Mouse (Mus musculus): ENCODE measurements at regions not wholly inside any gene's neighbourhood (a gene's known extent, or its start where the extent isn't known, plus 50 kb on each side); places are given as distances from the start of the nearest gene placed in this dataset.
A peak's percentile ranks its signal among the peaks of the same experiment; 100 is the strongest.

DNA sequence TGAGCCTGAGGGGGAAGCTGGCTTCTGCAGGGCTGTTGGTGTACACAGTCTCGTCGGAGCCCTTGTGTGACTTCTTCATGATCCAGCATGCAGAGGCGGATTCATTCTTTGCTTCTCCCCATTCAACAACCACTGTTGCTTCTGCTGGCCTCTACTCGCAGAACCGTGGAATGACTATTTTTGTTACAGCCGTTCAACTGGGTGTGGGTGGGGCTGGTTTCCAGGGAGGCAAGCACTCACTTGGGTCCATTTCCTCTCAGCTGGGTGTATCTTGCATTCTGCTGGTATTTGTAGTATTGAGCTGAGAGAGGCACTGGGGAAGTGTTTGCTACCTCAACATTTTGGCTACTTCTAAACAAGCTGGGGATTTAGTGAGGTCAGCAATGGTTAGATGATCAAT lies 197.3 kb upstream of the Klhl29 start:
- no peak for DNase-seq (ENCODE audit: low read depth, low spot score)

DNA sequence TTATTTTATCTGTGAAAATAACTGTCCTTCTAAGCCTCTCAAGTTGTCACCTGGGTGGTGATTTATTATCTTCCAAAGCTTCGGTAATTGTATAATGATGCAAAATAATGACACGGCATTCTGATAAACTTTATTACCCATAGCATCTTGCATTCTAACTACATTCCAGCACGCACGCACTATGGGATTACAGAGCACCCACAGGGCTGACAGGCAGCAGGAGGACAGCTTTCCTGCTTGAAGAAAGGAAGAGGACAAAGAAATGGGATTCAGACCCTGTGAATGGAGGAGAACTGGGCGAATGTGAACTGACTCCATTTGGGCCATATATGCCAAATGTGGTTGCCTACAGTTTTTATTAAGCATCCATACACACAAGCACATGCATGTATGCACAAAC lies 193.5 kb upstream of the Klhl29 start:
- DNase-seq (ENCODE audit: low read depth, low spot score): no peak

DNA sequence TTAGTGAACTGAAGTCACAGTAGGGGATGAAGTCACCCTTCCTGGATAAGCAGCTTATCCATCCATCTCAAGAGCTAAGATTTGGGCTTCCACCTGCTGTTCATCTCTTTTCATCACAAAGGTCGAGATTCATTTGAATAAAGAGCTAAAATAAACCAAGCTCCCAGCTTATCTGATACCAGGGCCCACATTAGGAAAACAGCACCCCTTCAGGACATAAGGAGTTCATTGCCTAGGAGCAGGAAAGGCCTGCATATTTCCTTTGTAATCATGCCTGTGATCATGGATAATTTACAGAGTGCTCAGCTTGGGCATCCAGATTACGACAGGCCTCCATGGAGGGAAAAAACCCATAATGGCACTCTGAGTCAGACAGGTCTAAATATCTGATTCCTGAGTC lies 190.7 kb upstream of the Klhl29 start:
- no peak for DNase-seq (ENCODE audit: low read depth, low spot score)

DNA sequence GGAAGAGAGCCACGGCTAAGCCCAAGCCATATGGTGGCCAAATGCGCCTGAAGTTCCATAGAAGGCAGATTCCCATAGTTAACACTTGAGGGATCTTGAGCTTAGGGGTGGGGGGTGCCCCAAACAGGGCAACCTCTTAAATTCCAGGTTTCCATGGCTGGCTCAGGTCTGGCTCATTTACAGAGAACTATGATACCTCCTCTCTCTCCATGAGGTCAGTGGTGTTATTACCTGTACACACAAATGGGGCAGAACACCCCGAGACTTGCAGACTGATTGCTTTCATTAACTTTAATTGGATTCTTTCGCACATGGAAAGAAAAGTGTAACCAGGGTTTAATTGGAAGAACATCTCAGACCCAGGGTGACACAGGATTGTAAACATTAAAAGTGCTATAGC lies 177.1 kb upstream of the Klhl29 start:
- no peak for DNase-seq (ENCODE audit: low read depth, low spot score)

DNA sequence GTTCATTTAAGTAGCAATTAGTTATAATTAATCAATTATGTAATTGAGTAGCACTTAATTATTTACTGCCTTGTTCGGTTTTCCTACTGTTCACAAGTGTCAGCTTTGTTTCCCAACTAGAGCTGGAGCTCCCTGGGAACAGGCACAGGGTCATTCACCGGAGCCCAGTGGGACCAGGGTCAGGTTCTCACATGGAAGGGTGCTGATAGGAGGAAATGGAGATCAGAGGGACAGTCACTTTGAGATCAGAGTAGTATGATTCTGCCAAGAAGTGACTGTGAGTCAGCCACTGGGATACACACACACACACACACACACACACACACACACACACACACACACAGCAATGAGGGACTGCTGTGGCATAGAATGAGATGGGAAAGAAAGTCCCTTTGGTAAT lies 176.4 kb upstream of the Klhl29 start:
- DNase-seq (ENCODE audit: low read depth, low spot score): no peak

DNA sequence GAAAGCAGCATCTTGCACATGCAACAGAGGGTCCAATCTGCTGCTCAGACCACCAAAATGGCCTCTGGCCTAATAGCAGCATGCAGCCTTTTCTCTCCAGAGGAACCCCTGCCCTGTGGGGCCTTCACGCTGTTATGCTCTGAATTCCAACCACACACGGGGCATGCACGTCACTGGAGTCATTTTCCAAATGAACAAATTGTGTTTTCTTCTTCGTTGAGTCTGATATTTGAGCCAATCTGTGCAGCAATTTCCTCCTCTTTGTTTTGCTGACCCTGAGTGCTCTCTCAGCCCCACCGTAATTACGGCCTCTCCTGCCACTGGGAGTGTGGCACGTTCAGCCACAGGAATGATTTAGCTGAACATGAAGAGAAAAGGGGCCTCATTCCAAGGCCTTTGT lies 174.3 kb upstream of the Klhl29 start:
- DNase-seq (ENCODE audit: low read depth, low spot score): peak; percentile 3

DNA sequence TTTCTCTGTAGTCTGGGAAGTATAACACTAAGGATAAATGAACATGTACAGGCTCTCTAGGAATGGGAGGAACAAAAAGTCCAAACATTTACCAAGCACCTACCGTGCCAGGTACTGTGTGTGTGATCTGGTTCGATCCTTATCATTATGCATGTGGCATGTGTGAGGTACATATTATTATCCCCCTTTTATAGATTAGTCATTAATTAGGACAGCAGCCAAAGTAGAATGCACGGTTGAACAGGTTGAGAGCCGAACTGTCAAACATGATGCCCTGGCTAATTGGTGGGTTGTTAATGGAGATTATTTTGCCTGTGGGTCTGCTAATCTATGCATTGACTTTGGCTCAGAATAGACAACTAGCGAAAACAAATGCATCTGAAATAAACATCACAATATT lies 172.2 kb upstream of the Klhl29 start:
- DNase-seq (ENCODE audit: low read depth, low spot score): no peak

DNA sequence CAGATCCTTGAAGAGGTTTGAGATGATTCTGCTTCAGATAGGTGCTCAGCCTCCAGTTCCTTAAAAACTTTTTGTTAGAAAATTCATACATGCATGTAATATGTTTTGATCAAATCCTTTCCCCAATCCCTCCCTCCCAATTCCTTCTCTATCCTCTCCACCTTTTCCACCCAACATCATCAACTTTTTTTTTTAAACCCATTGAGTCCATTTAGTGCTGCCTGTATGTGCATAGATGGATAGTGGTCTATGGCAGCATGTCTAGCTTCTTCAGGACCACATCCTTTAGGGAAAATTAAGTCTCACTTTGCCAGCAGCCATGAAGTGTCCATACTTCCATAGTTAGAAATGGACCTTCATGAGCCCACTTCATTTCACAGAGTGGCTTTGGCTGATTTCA lies 167.2 kb upstream of the Klhl29 start:
- no peak for DNase-seq (ENCODE audit: low read depth, low spot score)

DNA sequence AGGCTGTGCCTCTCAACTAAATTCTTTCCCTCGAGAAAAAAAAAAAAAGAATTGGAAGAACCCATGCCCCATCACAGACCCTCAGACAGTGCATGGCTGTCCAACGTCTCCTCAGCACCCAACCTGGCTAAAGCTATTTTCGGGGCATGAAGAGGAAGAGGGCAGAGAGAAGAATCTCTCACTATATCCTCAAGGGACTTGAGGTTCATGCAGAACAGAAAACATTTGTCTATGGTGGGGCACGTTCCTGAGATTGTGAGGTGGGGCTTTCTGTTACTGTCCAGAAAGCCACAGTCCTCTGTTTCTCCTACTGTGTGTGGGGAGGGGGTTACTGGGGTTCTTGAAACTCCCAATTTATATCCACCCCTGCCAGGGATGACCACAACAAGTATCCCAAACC lies 120.8 kb upstream of the Klhl29 start:
- no peak for DNase-seq (ENCODE audit: low read depth, low spot score)

DNA sequence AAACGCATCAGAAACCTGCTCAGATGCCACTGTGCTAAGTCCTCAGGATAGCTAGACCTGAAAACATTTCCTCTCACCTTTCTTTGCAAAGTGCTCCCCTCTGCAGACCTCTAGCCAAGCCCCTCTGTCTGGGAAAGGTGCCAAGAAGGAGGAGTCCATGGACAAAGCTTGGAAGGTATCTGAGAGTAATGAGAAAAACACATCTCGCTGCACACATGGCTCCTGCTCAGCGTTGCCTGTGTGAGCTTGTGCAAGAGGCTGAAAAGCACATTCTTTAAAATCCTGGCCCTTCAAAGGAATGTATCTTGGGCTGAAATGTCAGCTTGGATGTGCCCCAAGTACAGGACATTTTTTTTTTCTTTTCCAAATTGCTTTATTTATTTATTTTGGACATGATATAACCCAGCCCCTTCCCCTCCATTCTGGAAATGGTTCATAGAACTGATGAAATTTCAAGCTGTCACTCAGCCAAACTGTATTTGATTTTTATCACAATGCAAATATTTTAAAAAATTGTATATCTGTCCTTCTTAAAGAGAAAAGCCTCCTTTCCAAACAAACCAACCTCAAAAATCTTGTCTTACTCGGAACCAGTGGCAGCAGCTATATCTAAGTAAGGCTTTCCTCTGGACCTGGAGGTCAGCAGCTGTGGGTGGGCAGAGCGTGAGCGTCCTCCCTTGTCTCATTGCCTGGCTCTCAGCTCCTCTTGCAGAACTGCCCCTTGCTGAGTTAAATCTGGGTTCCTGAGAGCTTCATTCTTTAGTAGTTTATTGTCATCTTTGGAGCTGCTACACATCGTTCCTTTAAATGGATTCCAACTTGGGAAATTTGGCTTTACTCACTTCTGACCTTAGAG lies 119.4 kb upstream of the Klhl29 start:
- no peak for DNase-seq (ENCODE audit: low read depth, low spot score)

DNA sequence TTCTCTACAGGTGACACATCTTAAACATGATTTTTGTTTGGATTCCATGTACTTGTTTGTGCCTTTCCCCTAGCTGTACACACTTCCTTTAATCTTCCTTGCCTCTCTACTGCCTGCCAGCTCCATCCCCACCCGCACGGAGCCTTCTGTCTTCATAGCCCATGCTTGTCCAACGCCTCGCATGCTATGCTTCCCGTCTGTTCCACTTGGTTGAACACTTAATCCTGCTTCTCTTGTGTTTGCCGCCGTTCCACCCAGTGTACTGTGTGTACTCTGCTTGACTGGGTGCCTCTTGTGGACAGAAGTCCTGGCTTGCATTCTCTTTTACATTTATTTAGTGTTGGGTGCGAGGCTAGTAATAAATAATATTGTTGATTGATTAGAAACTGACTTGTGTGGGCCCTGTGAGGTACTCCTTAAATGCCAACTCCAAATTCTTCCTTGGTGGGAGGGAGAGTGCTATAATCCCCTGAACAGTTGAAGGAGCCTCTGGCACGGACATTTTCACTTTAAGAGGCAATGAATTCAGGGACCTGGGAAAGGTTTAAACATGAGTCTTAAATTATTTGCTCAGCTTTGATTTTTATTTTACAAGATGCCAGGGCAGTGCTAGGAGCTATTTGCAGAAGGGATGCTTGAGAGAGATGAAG lies 88.9 kb upstream of the Klhl29 start:
- DNase-seq (ENCODE audit: low read depth, low spot score): no peak

DNA sequence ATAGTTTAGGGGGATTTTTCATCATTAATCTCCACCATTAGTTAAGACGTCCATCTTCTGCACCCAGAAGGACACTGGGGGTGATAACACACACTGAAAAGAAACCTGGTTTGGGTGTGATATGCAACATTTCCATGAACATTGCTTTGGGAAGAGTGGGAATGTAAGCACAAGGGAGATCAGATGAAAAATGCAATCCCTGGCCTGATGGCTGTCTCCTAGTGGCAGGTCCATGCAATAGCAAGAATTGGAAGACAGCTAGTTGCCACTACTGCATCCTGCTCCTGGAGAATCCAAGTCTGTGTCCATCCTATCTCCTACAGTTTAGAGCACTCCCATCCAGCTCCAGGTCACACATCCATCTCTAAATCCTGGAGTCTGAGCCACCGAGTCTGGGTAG lies 77.7 kb upstream of the Klhl29 start:
- no peak for DNase-seq (ENCODE audit: low read depth, low spot score)

DNA sequence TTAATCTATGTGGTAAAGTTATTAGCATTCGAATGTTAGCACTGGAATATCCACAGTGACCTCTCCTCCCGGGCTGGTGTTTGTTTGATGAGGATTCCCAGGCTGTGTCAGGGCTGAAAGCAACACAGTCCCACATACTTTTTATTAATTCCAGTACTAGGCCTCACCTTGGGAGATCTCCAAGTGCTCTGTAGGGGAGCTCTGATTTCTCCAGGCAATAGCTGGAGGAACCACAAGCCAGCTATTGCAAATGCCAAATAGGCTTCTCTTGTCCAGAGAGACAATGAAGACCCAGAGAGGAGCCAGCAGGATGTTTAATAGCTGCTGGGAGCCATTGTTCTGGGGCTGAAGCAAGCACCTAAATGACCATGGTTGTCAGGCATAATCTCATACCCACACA lies 68.2 kb upstream of the Klhl29 start:
- no peak for DNase-seq (ENCODE audit: low read depth, low spot score)

DNA sequence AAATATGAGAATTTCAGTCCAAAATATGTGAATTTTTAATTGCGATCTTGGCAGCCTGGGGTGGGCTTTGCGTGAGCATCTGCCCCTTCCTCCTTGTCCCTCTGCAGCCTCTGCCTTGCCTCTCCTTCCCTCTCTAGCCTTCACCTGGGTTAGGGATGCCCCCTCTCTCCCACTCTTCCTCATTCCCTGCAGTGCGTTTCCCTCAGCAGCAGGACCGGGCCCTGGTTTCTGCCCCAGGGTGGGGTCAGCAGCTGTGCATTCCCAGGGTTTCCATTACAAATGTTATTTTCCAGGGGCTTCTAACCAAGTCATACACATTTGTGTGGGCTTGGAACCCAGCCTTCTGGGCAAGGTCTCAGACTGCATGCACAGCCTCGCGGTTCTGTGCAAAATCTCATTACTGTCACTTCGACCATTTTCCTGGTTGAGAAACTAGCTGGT lies 67.6 kb upstream of the Klhl29 start:
- DNase-seq (ENCODE audit: low read depth, low spot score): no peak

DNA sequence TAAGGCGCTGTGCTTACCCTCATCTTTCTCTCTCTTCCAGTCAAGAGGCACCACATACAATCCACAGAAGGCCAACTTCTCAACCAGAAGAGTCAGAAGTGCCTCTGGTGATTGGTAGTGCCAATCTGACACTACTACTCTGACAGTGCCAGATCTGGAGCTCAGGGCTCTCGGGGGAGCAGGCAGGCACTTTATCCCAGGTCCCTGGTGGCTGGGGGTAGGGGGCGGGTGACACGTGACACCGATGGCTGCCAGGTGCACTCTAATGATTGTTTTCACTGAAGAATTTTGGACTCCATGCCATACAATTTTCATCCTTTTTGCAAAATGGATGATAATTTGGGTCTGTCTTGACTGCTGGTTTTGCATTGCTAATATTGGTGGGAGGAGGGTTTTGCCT lies 67.2 kb upstream of the Klhl29 start:
- no peak for DNase-seq (ENCODE audit: low read depth, low spot score)

DNA sequence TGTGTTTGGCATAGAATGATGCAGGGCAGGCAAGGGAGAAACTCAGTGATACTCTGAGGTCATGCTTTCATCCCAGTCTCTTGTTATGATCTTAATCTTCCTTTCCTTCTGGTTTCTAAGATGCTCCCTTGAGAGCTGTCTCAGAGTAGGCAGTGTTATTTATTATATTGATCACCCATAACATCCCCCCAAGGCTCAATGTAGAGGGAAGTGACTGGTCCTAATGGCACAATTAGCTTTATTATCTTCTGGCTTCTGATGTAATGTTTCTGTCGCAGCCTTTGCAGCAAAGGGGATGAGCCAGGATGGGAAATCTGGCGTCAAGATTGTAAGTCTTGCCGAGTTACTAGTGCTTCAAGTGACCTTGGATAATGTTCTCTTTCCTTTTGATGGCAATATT lies 65.0 kb upstream of the Klhl29 start:
- DNase-seq (ENCODE audit: low read depth, low spot score): no peak

DNA sequence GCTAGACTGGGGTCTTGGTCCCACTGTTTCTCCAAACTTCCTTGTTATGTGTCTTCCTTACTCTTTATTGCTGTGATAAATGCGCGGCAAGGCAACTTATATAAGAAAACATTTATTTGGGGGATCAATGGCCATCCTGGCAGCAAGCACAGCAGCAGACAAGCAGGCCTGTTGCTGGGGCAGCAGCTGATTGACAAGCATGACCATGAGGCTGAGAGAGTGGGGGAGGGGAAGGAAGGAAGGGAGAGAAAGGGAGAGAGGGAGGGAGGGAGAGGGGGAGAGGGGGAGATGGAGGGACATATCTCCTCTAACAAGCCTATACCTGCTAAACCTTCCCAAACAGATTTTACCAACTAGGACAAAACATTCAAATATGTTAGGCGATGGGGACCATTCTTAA lies 60.4 kb upstream of the Klhl29 start:
- no peak for DNase-seq (ENCODE audit: low read depth, low spot score)

DNA sequence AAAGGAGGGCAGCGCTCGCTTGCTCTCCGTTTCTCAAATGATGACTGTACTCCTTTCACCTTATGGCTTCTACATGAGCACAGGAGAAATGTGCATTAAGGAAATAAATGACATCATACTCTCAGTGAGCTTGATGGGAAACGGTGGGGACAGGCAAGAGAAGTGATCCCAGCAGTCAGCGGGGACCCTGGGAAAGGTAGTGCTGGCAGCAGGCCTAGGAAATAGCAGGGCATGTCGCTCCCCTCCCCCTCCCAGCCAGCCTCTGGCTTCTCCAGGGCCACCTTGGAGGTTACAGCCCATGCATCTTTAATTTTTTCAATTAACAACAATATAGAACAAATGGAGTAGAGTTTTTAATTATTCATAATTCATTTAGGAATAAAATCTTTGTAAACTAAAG lies 58.6 kb upstream of the Klhl29 start:
- DNase-seq (ENCODE audit: low read depth, low spot score): no peak

DNA sequence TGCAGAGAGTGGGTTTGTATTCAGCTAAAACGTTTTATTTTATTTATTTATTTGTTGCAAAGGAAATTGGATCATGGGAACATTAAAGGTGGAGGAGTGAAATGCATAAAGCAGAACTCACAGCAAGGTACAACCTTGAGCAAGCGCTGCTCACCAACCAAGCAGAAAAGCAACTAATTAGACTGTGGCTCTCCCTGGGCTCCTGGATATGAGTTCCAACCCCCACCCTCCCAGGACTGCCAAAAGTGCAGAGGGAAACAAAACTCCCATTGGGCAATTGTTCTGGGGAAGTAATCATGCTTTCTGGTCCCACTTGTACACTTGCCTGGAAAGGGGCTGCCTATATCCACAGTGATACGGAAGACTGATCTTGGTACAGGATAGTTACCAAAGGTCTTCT lies 57.2 kb upstream of the Klhl29 start:
- DNase-seq (ENCODE audit: low read depth, low spot score): no peak

DNA sequence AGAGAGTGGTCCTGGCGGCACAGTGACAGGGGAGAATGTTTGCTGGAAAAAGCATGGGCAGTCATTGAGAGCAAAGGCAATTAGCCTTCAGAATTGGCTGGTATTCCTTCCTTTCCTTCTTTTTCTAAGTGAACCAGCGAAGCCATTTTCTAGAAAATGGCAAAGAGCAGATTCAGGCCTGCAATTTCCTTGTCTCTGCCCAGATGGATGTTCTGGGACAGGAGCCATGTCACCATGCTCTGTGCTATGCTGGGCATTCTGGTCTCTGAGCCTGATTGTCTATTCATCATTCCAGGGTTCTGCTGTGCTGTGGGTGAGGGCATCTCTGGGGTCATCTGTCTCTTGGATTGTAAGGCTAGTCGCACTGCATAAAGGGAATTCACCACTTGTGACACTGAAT lies 53.3 kb upstream of the Klhl29 start:
- no peak for DNase-seq (ENCODE audit: low read depth, low spot score)
